Mouse (Mus musculus) kidney, adult 2 months (tissue): Measurements from ENCODE around the gene Grik4.

Experiments used
- CTCF ChIP-seq: fragments of 200-500 bp; conservative IDR thresholded peaks from 2 replicates; pipeline ENCODE4 v1.5.1; 2011; ENCODE audit warnings: low read depth, mild to moderate bottlenecking, control low read depth, low read length, moderate library complexity, mixed read lengths; ENCODE audit not compliant: insufficient read depth, insufficient read length
- POLR2A ChIP-seq: fragments of 200-500 bp; IDR thresholded peaks from one replicate; pipeline ENCODE4 v1.6.1; 2011; ENCODE audit warnings: low read depth, low read length, control low read depth

DNA sequence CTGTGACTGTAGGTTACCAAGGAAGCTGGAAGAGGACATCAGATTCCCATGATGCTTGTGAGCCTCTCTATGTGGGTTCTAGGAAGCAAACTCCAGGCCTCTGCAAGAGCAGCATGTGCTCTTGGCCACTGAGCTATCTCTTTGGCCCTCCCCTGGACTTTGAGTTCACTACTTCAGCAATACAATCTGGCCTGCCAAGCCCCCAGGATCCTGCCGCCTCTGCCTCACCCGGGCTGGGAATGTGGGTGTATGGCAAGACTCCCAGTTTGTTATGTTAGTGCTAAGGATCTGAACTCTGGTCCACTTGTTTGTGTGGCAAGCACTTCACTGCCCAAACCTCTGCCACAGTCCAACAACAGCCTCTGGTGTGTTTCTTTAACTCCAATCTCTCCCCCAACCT is 193.1 kb downstream of the Grik4 start:
- TF ChIP-seq CTCF (no peak), POLR2A (no peak)
